Mouse (Mus musculus): ENCODE measurements around the gene Psmf1. TPM values are rescaled to one million over a fixed set of nuclear protein-coding genes. Genes with fewer than 3 reads are reported as not detected.

Psmf1 gene
- polyA plus RNA-seq, 1 experiment = 52.8 TPM

DNA sequence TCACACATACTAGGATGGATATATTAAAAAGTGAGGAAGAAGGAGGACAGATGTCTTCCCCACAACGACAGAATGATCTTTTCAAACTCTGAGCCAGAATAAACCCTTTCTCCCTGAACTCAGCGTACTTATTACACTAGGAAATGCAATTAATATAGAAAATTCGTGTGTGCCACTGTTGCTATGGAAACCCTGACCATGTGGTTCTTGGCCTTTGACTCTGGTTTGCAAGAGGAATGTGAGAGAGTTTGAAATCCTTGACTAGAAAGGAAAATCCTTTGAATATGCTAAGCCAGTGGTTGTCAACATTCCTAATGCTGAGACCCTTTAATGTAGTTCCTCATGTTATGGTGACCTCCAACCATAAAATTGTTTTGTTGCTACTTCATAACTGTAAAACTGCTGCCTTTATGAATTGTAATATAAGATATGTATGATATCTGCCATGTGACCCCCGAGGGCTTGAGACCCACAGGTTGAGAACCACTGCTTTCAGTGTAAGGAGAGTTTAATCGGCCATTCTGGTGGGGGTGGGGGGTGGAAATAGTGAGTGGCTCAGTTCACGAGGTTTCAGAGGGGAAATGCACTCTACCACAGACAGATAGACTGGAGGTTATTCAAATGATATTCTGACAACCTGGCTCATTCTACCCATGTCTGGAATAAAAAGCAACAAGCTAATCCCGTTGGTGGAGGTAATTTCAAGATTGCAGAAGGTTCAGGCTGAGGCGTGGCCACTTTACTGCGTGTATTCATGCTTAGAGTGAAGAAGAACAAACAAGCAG, 12.5 kb upstream of the Psmf1 start:
- TF ChIP-seq CTCF (IDR thresholded peaks at IDR 0.05; ENCODE audit: borderline replicate concordance, extremely low read depth, insufficient read depth, insufficient read length) (no peak), POLR2A (IDR thresholded peaks at IDR 0.05; ENCODE audit: borderline replicate concordance, extremely low read depth, insufficient read depth, insufficient read length, poor library complexity, severe bottlenecking) (no peak)
- DNase-seq (ENCODE audit: low read depth) = peak; percentile 31

DNA sequence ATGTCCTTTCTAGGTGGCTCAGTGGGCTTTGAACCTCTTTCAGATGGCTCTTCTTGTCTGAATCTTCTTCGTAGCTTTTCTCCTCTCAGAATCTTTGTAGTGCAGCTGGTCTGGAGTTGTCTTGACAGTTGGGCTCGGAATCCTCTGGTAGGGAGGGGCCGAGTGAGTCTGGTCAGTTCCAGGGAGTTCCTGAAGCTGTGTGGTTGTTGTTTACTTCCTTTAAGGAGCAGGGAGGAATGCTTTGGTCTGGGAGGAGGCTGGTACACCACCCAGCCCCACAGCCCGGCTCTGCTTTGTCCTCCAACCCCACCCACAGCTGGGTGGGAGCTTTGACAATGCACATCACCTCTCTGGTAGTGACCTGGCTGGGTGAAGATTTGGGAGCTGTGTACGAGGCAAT, 7.3 kb upstream of the Psmf1 start:
- no peak for DNase-seq (ENCODE audit: low read depth)
- TF ChIP-seq POLR2A (IDR thresholded peaks at IDR 0.05; ENCODE audit: borderline replicate concordance, extremely low read depth, insufficient read depth, insufficient read length, poor library complexity, severe bottlenecking) (no peak), CTCF (IDR thresholded peaks at IDR 0.05; ENCODE audit: borderline replicate concordance, extremely low read depth, insufficient read depth, insufficient read length) (no peak)

DNA sequence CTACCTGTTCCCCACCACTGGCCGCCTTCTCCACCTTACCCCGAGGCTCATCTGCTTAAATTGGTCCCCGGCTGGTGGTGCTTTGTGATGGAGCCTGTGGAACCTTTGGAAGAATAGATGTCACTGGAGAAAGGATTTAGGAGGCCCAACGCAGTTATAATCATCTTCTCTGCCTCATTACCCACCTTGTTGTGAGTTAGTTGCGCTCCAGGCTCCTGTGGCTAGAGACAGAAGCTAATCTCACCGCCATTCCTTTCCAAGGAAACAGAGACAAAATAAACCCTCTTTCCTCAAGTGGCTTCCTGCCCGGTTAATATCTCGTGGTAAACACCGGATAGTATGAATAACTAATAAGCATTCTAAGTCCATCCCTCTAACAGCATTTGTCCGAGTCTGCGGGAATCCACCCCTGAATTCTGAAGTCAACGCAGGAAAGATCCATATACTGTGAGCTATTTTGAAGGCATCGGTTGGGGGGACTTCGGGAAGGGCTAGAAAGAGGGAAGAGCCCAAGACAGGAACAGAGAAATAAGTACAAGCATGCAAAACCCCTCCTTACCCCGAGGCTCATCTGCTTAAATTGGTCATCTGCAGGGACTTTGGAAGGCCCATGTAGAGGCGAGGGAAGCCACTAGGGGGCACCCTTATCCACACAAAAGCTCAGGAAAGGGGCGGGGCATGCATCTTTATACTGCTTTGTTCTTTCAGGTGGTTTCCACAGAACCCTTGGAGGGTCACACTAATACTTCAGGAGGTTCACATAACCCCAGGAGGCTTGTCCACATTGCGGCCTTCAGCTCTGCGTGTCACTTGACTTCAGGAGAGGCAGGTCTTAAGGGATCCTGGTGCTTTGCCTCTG, 4.1 kb upstream of the Psmf1 start:
- peak; percentile 88 for TF ChIP-seq CTCF (IDR thresholded peaks at IDR 0.05; ENCODE audit: borderline replicate concordance, extremely low read depth, insufficient read depth, insufficient read length)
- TF ChIP-seq POLR2A (IDR thresholded peaks at IDR 0.05; ENCODE audit: borderline replicate concordance, extremely low read depth, insufficient read depth, insufficient read length, poor library complexity, severe bottlenecking) = no peak
- peak; percentile 92 for DNase-seq (ENCODE audit: low read depth)

DNA sequence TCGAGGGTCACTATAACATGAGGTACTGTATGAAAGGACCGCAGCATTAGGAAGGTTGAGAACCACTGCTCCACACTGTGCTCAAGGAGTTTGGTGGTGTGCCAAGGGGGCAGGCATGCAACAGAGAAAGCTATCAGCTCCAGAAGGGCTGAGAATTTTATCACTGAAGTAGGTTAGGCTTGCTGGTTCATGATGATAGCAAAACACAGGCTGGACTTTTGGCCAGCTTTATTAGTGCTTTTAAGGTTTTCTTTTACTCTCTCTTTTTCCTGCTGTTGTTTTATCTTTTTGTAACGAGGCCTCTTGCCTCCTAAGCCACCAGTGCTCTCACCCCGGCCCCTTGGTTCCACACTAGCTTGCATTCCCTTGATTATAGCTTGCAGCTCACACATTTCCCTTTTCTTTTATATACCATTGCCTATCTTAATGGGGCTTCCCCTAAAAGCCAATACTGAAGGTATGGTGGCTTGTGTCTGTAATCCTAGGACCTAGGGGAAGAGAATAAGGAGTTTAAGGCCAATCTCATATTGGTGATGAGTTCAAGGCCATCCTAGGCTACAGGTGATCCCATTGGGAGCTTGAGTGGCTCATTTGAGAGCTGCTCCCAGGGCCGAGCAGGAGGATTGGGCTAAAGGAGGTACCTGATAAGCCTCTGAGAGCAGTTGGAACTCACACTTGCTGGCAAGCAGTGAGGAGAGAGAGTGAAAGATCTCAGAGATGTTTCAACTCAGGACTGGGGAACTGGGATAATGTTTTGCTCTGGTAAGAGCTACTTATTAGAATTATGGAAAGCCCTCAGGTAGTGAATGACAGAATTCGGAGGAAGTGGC, 921 bp downstream of the Psmf1 start:
- no peak for TF ChIP-seq POLR2A (IDR thresholded peaks at IDR 0.05; ENCODE audit: borderline replicate concordance, extremely low read depth, insufficient read depth, insufficient read length, poor library complexity, severe bottlenecking)
- TF ChIP-seq CTCF (IDR thresholded peaks at IDR 0.05; ENCODE audit: borderline replicate concordance, extremely low read depth, insufficient read depth, insufficient read length) = no peak
- no peak for DNase-seq (ENCODE audit: low read depth)

DNA sequence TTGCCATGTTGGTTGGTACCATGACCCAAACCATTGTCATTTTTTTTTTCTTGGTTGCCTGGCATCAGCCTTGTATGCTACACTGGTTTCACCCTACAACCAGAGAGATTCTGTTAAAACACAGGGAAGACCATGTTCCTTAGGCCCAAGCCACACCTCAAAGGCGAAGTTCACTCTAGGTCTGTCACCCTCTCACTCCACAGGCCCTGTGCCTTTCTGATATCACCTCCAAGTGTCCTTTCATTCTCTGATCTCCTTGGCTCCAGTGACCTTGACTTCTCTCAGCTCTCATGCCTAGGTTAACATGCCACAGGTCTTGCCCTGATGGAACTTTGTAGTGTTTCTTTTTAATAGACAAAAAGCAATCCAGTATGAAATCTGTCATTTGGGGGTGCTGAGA, 1.9 kb downstream of the Psmf1 start:
- TF ChIP-seq POLR2A (IDR thresholded peaks at IDR 0.05; ENCODE audit: borderline replicate concordance, extremely low read depth, insufficient read depth, insufficient read length, poor library complexity, severe bottlenecking) = no peak
- no peak for TF ChIP-seq CTCF (IDR thresholded peaks at IDR 0.05; ENCODE audit: borderline replicate concordance, extremely low read depth, insufficient read depth, insufficient read length)
- DNase-seq (ENCODE audit: low read depth) = no peak

DNA sequence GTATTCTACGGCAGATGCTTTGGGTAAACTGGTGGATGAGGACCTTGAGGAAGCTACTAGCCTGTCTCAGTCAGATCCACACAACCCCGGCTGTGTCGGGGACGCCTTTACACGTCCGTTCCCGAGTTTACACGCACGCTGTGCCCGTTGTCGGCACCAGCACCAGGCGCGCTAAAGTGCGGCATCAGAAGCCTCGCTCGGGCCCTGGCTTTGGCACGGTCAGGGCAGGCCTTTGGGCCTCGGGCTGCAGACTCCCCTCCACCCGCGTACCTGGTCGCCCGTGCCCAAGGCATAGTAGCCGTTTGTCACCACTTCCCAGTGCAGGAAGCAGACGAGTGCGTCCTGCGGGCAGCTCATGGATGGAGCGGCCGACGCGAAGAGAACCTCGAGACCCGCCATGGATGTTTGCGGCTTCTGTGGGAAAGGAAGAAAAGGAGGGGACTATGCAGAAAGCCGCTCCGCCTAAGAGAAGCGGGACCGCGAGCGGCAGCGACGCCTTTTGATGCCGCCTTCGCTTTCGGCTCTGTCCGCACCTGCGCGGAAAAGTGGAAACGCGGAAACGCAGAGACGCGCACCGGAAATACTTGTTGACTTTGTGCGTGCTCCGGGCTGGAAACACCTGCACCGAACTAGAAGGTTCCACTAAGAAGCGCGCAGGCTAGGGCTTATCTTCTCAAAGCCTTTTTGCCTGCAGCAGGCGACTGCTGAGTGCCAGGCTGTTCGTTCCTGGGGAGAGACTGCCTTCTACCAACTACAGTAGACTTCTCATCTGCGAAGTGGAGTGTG, 3.1 kb downstream of the Psmf1 start:
- peak; percentile 97 for DNase-seq (ENCODE audit: low read depth)
- no peak for TF ChIP-seq CTCF (IDR thresholded peaks at IDR 0.05; ENCODE audit: borderline replicate concordance, extremely low read depth, insufficient read depth, insufficient read length)
- peak; percentile 58; the same call in 1 of the 2 replicates for TF ChIP-seq POLR2A (IDR thresholded peaks at IDR 0.05; ENCODE audit: borderline replicate concordance, extremely low read depth, insufficient read depth, insufficient read length, poor library complexity, severe bottlenecking)

DNA sequence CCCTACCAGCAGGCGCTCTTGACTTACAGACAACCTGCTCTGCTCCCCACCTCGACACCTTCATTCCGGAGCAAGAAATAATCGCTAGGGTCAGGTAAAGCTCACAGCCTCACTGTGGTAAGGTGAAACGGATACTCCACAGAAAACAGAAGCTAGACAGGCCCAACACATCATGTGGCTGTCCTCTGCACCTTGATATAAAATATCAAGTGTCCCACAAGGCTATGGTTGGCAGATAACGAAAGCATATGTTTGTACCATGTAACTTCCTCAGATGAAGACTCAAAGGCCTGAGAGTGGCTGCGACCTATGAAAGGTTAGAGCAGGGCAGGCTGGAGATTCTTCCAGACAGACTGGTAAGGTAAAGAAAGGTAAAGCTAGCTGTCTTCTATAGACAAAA, 4.5 kb downstream of the Psmf1 start:
- DNase-seq (ENCODE audit: low read depth) = no peak
- TF ChIP-seq CTCF (IDR thresholded peaks at IDR 0.05; ENCODE audit: borderline replicate concordance, extremely low read depth, insufficient read depth, insufficient read length) (no peak), POLR2A (IDR thresholded peaks at IDR 0.05; ENCODE audit: borderline replicate concordance, extremely low read depth, insufficient read depth, insufficient read length, poor library complexity, severe bottlenecking) (no peak)

DNA sequence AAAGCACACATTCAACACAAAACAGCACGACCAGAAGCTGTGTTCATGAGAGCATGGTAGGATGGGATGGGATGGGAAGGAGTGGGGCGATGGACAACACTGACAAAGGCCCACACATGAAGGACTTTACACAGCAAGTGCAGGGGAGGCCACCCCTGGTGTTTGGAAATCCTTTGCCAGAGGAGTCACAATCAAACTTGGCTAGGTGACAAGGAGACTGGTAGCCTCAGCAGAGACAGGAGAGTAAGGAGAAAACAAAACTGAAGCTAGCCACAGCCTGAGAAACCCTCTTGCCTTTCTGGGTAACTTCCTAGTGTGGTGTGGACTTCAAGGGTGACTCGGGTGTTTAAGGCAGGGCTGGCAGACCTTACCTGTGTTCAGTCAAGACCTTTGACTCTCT, 4.9 kb downstream of the Psmf1 start:
- no peak for DNase-seq (ENCODE audit: low read depth)
- TF ChIP-seq POLR2A (IDR thresholded peaks at IDR 0.05; ENCODE audit: borderline replicate concordance, extremely low read depth, insufficient read depth, insufficient read length, poor library complexity, severe bottlenecking) = no peak

DNA sequence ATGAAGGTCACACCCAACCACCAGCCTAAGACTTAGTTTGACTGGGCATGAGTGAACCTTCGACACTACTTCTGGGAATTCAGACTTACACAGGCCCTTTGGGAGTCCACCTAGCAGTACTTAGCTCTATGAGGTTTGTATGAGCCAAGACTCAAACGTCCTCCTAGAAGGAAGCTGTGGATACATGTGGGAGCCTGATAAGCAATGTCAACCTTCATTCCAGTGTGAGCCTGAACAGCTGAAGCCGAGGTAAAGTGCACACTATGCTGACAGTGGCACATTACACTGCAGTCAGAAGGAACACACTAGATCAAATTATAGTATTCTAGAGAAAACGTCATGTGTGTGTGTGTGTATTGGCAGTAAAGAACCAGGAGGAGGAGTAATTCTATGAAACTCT, 5.5 kb downstream of the Psmf1 start:
- no peak for TF ChIP-seq CTCF (IDR thresholded peaks at IDR 0.05; ENCODE audit: borderline replicate concordance, extremely low read depth, insufficient read depth, insufficient read length)
- TF ChIP-seq POLR2A (IDR thresholded peaks at IDR 0.05; ENCODE audit: borderline replicate concordance, extremely low read depth, insufficient read depth, insufficient read length, poor library complexity, severe bottlenecking) = no peak
- DNase-seq (ENCODE audit: low read depth) = no peak

DNA sequence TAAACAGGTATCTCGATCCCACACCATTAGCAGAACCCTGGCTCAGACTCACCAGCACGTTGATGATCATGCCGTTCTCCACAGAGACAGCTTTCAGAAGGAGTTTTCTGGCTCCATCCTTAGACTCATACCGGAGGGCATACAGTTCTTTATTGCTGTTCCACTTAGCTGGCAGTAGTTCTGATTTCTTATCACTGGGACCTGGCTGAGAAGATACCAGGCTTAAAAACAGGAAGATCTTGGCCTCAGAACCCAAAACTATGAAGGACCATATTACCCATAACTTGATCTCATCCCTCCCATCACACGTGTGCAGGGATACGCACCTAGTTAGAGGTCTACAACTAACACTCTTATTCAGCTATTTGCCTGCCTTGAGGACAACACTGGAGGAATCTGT, 8.6 kb downstream of the Psmf1 start:
- no peak for DNase-seq (ENCODE audit: low read depth)
- TF ChIP-seq CTCF (IDR thresholded peaks at IDR 0.05; ENCODE audit: borderline replicate concordance, extremely low read depth, insufficient read depth, insufficient read length) (no peak), POLR2A (IDR thresholded peaks at IDR 0.05; ENCODE audit: borderline replicate concordance, extremely low read depth, insufficient read depth, insufficient read length, poor library complexity, severe bottlenecking) (no peak)
